22 mouse cellular contexts compared by ENCODE assay signal in genomic region chr19:16261631-16262030, GRCm38 (mm10).
DNase-seq lines count a peak whose midpoint lies in the region; TF ChIP-seq lines count a peak whose summit lies in the region.
"Had no signal": no experiment of that assay in that cellular context is flagged by ENCODE, and none has a peak within 500 bp of the region (broad histone marks: within the 10 kb centered on the region; RNA-seq: fewer than 3 reads in every experiment).

No protein-coding gene starts in this region.

- H3K9me3 ChIP-seq in heart, embryonic 10.5 days: no peaks in the 10 kb centered on the region
- H3K9me3 ChIP-seq: embryonic facial prominence, embryonic 12.5 days; hindbrain, embryonic 13.5 days; intestine, embryonic 15.5 days; lung, embryonic 15.5 days; megakaryocyte, embryonic 14.5 days; midbrain, embryonic 15.5 days; stomach, embryonic 15.5 days had no signal

- no peak overlapping the region for H3K27ac ChIP-seq in heart, embryonic 10.5 days
- H3K27ac ChIP-seq in layer of hippocampus, adult 2 months: peak overlapping the region; percentile 61
- peak overlapping the region; percentile 74; the same call in 1 of the 2 replicates for H3K27ac ChIP-seq in cortical plate, adult 2 months (ENCODE audit: insufficient read depth, low read length)
- H3K27ac ChIP-seq: embryonic facial prominence, embryonic 12.5 days; hindbrain, embryonic 13.5 days; intestine, embryonic 15.5 days; lung, embryonic 15.5 days; midbrain, embryonic 15.5 days; stomach, embryonic 15.5 days had no signal

- intact Hi-C loops in heart, postnatal 25 days (cut with DNase I): no loop called here

- TF ChIP-seq POLR2A in cortical plate, adult 2 months (IDR thresholded peaks at IDR 0.05; ENCODE audit: extremely low read depth, insufficient read depth, low read length): no peak

- H3K27me3 ChIP-seq in heart, embryonic 10.5 days (ENCODE audit: insufficient read depth, poor library complexity, severe bottlenecking): no peaks in the 10 kb centered on the region
- H3K27me3 ChIP-seq: CH12.LX; embryonic facial prominence, embryonic 12.5 days; hindbrain, embryonic 13.5 days; intestine, embryonic 15.5 days; lung, embryonic 15.5 days; megakaryocyte, embryonic 14.5 days; midbrain, embryonic 15.5 days; stomach, embryonic 15.5 days had no signal

- peak; percentile 68 for DNase-seq in heart, embryonic 10.5 days (ENCODE audit: low spot score)
- no peak for DNase-seq in heart, postnatal 25 days (ENCODE audit: low spot score)
- no peak for DNase-seq in layer of hippocampus, adult 2 months (ENCODE audit: low spot score in 2 of 2)
- no peak for DNase-seq in layer of hippocampus, adult 11-12 months (ENCODE audit: low spot score)
- DNase-seq in lung, postnatal 36 days: peak; percentile 71
- DNase-seq in neural tube, embryonic 10.5 days (ENCODE audit: extremely low spot score, low spot score): no peak
- DNase-seq: cerebellum, adult 9-10 months; gastrocnemius, postnatal 36 days; heart, postnatal 14 days; layer of hippocampus, adult 9-11 months; right cerebral cortex, postnatal 25 days; thymus, adult 18-20 months had no signal

- peaks cover 29% of the 10 kb centered on the region for H3K4me1 ChIP-seq in heart, embryonic 10.5 days
- H3K4me1 ChIP-seq in cortical plate, adult 2 months (ENCODE audit: control insufficient read depth, insufficient read depth, low read length): peaks cover 17% of the 10 kb centered on the region
- H3K4me1 ChIP-seq: embryonic facial prominence, embryonic 12.5 days had no signal

- H3K36me3 ChIP-seq in heart, embryonic 10.5 days: no peaks in the 10 kb centered on the region
- H3K36me3 ChIP-seq: embryonic facial prominence, embryonic 12.5 days; hindbrain, embryonic 13.5 days; intestine, embryonic 15.5 days; lung, embryonic 15.5 days; midbrain, embryonic 15.5 days; stomach, embryonic 15.5 days had no signal

- no peak overlapping the region for H3K4me3 ChIP-seq in heart, embryonic 10.5 days
- no peak overlapping the region for H3K4me3 ChIP-seq in layer of hippocampus, adult 2 months
- no peak overlapping the region for H3K4me3 ChIP-seq in cortical plate, adult 2 months (ENCODE audit: insufficient read depth, low read length)
- H3K4me3 ChIP-seq: embryonic facial prominence, embryonic 12.5 days; erythroblast, embryonic 14.5 days; hindbrain, embryonic 13.5 days; intestine, embryonic 15.5 days; lung, embryonic 15.5 days; midbrain, embryonic 15.5 days; stomach, embryonic 15.5 days had no signal

- no peak for TF ChIP-seq CTCF in layer of hippocampus, adult 2 months (conservative IDR thresholded peaks at IDR 0.05)
- no peak for TF ChIP-seq CTCF in cortical plate, adult 2 months (IDR thresholded peaks at IDR 0.05; ENCODE audit: extremely low read depth, insufficient read depth, low read length)

- 70% methylated on average over 6 of the region's 6 CpGs for WGBS in heart, embryonic 10.5 days

Comparison
In these comparisons a context has a peak if more than half of its experiments do, and no peak if none do; other contexts are left out.
1. DNase-seq: peak in heart, embryonic 10.5 days (single experiment) and lung, postnatal 36 days (single experiment); none in heart, postnatal 25 days (single experiment), layer of hippocampus, adult 2 months (0 of 2), layer of hippocampus, adult 11-12 months (single experiment) and neural tube, embryonic 10.5 days (single experiment).